Mouse (Mus musculus) liver, embryonic 14.5 days (tissue): ENCODE measurements around the gene Msi2.

Experiments used
- CTCF ChIP-seq: IDR thresholded peaks from 2 replicates; pipeline ENCODE4 v1.5.1; 2016; ENCODE audit warnings: antibody characterized with exemption, low read depth, control low read depth
- EP300 ChIP-seq: IDR thresholded peaks from 2 replicates; pipeline ENCODE4 v1.6.1; 2016; ENCODE audit warnings: antibody characterized with exemption, low read depth

DNA sequence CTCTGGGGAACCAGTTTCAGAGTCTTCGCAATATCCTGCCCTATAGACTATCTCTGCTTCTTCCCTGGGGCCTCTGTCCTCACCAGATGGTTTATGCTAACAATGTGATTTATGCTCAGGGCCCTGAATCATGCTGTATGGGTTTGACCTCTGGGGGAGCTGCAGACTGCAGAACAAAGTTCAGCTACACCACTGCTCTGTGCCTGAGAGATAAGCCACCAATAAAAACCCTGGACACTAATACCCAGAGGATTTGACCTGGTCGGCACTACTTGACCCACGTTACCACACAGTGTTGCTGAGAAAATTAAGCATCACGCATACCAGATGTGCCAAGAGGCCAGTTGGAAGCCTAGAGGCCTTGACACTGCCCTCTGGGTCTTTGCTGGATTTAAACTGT, 420.8 kb downstream of the Msi2 start:
- peak; percentile 35; the same call in 1 of the 2 replicates for TF ChIP-seq CTCF
- no peak for TF ChIP-seq EP300
